In the genomic region with DNA sequence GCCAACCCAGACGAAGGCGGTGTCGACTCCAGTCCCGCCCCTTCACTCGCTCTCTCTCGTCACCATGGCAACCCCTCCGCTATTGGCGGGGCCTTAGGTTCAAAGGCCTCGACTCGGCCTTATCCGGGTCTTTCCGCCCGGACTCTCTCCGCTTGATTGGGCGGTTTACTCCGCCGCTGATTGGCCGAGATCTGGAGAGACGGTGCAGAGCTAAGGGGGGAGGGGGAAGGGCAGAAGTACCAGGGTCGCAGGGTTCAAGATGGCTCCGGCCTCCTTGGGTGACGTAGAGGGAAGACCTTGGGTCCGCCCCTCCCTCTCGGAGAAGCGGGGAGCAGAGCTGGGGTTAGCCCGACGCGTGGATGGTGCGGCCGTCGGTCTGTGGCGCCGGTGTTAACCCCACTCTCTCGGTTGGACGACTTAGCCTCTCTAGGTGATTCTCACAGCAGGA, we compare ENCODE assay signal across 8 mouse cellular contexts. TPM values are rescaled to one million over a fixed set of nuclear protein-coding genes. Genes with fewer than 3 reads are reported as not detected.
DNase-seq lines count a peak whose midpoint lies in the region; ATAC-seq lines count a peak whose summit lies in the region.

A gene (plus strand): TSS at position 202 of the 448 bp plus-strand sequence.

- H3K36me3 ChIP-seq in hindbrain, embryonic 15.5 days = peaks cover 14% of the 10 kb centered on the region

- DNase-seq in R1 (ENCODE audit: low read depth, low spot score) = peak; percentile 100
- DNase-seq in cerebellum, postnatal 25 days = peak; percentile 96 to 99
- DNase-seq in gastrocnemius, adult 18-20 months (ENCODE audit: low spot score) = peak; percentile 99
- DNase-seq in layer of hippocampus, postnatal 36 days = peak; percentile 94 to 98
- peak; percentile 99 for DNase-seq in lung, postnatal 25 days (ENCODE audit: low spot score)
- DNase-seq in retina, adult 2 months (ENCODE audit: low read depth, low spot score) = peak; percentile 100
- peak; percentile 96 to 99 for DNase-seq in thymus, postnatal 36 days

- H3K4me1 ChIP-seq in hindbrain, embryonic 15.5 days (replicated peaks) = peaks cover 53% of the 10 kb centered on the region

- H3K9me3 ChIP-seq in hindbrain, embryonic 15.5 days = no peaks in the 10 kb centered on the region

- 0% methylated on average over 35 of the region's 35 CpGs for WGBS in hindbrain, embryonic 15.5 days

- no peaks in the 10 kb centered on the region for H3K27me3 ChIP-seq in hindbrain, embryonic 15.5 days

- peak within 1 kb of the TSS; percentile 92 for H3K4me2 ChIP-seq in hindbrain, embryonic 15.5 days

- peak within 1 kb of the TSS; percentile 95 for H3K27ac ChIP-seq in hindbrain, embryonic 15.5 days (replicated peaks)

- peak within 1 kb of the TSS; percentile 87 for H3K9ac ChIP-seq in hindbrain, embryonic 15.5 days

- peak; percentile 91 for ATAC-seq in hindbrain, embryonic 15.5 days (ENCODE audit: low FRiP score, low read depth)

- peak within 1 kb of the TSS; percentile 67 for H3K4me3 ChIP-seq in hindbrain, embryonic 15.5 days

RNA-seq across cellular contexts. Expression of the gene that starts here (rescaled TPM):
- total RNA-seq in gastrocnemius, adult 18-20 months (2021) = 10 to 100 TPM; 81.6 to 87.7 TPM
- polyA plus RNA-seq in hindbrain, embryonic 15.5 days (2015; fragmentation: Nextera tagmentation; extraction: Ambion mirVana) = 123 and 142 TPM in 2 replicates
- 100 to 1,000 TPM; 159 to 169 TPM for total RNA-seq in layer of hippocampus, postnatal 36 days (2021)

Comparison
In these comparisons a context has a peak if more than half of its experiments do, and no peak if none do; other contexts are left out.
1. Peak in every context shown above with its lines: DNase-seq, ATAC-seq, H3K4me3 ChIP-seq and H3K27ac ChIP-seq.